Mouse (Mus musculus) layer of hippocampus, adult 9-11 months (tissue): ENCODE measurements around the gene Hist1h2bf.

ENCODE experiments used
- DNase-seq: peaks from one replicate; pipeline ENCODE4 v3.0.0; 2022

Hist1h2bf gene

GRCm38 (mm10) chr13:23523976-23524375, 50.0 kb downstream of the Hist1h2bf start:
- DNase-seq: no peak
